Mouse (Mus musculus) G1E (cell line): ENCODE results near the gene Ubp1.

Source experiments
- CTCF ChIP-seq: IDR thresholded peaks from 2 replicates; pipeline ENCODE4 v1.5.1; 2012; ENCODE audit warnings: low read depth, low read length, inconsistent platforms, mixed read lengths
- GATA1 ChIP-seq: IDR thresholded peaks from 2 replicates; pipeline ENCODE4 v1.6.1; 2012; ENCODE audit warnings: borderline replicate concordance, low read length, inconsistent platforms, mixed read lengths

DNA sequence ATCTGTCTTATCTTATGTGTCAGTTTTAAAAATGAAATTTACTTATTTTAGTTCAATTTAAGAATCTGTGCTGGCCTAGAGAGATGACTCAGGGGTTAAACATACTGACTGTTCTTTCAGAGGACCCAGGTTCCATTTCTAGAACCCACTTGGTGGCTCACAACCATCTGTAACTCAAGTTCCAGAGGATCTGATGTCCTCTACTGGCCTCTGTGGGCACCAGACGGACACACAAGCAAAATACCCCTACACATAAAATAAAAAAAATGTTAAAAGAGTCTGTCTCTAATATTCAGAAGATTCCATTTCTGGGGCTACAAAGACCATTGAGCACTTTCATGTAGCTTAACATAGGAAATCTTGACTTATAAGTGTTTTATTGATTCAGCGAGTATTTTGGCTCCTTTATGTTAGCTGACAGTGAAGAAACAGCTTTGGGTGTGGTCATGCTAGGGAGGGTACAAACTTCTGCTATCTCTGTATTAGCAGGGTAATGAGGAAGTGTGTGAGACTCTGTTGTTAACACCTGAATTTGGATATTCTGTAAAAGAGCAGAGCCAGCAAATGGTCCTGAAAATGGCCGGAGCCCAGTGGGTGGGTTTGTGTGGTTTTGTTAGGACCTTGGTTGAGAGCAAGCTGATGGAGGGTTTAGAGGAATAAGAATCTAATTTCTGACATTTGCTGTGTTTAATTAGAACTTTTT, 10.5 kb downstream of the Ubp1 start:
- TF ChIP-seq CTCF (no peak), GATA1 (no peak)
